Mouse (Mus musculus) stomach, postnatal 0 days (tissue): ENCODE measurements around the gene Ino80b. TPM values are rescaled to one million over a fixed set of nuclear protein-coding genes. Genes with fewer than 3 reads are reported as not detected.

ENCODE experiments used
- ATAC-seq: fragments of 200-750 bp; cut with Nextera tagmentation; 2 replicates; pipeline ENCODE4 v1.8.0; 2017; ENCODE audit not compliant: low FRiP score, low TSS enrichment
- DNase-seq: peaks from one replicate; pipeline ENCODE4 v3.0.0-alpha.2; 2016; ENCODE audit warnings: low spot score
- H3K27ac ChIP-seq: fragments of 300-500 bp; sonication (generic); replicated peaks from 2 replicates; pipeline ENCODE4 v1.5.1; 2014; ENCODE audit warnings: mild to moderate bottlenecking, control low read depth
- H3K27me3 ChIP-seq: fragments of 300-500 bp; sonication (generic); 2 replicates; pipeline ENCODE4 v1.6.1; 2014; ENCODE audit warnings: low read length; ENCODE audit not compliant: control insufficient read depth, insufficient read depth
- H3K36me3 ChIP-seq: fragments of 300-500 bp; sonication (generic); 2 replicates; pipeline ENCODE4 v1.6.1; 2014; ENCODE audit warnings: low read length, mixed read lengths; ENCODE audit not compliant: control insufficient read depth, insufficient read depth
- H3K4me1 ChIP-seq: fragments of 300-500 bp; sonication (generic); replicated peaks from 2 replicates; pipeline ENCODE4 v1.6.1; 2014; ENCODE audit warnings: antibody characterized with exemption; ENCODE audit not compliant: control insufficient read depth, insufficient read depth
- H3K4me2 ChIP-seq: fragments of 300-500 bp; sonication (generic); replicated peaks from 2 replicates; pipeline ENCODE4 v1.6.1; 2014; ENCODE audit warnings: low read depth, mild to moderate bottlenecking, control low read depth, moderate library complexity
- H3K4me3 ChIP-seq: fragments of 300-500 bp; sonication (generic); 2 replicates; pipeline ENCODE4 v1.5.1; 2014; ENCODE audit warnings: low read depth, low read length, control low read depth
- H3K9ac ChIP-seq: fragments of 300-500 bp; sonication (generic); 2 replicates; pipeline ENCODE4 v1.6.1; 2014; ENCODE audit warnings: mild to moderate bottlenecking, low read length, control low read depth, mixed read lengths
- H3K9me3 ChIP-seq: fragments of 300-500 bp; sonication (generic); 2 replicates; pipeline ENCODE4 v1.6.1; 2016; ENCODE audit warnings: low read length; ENCODE audit not compliant: control insufficient read depth
- CTCF ChIP-seq: IDR thresholded peaks from 2 replicates; pipeline ENCODE4 v1.5.1; 2016; ENCODE audit warnings: antibody characterized with exemption, low read depth, mild to moderate bottlenecking, moderate library complexity
- EP300 ChIP-seq: optimal IDR thresholded peaks from 2 replicates; pipeline ENCODE3; 2016; ENCODE audit warnings: antibody characterized with exemption
- WGBS: fragments of 180-500 bp; shearing (Covaris S2); extraction: QIAGEN DNeasy Blood & Tissue Kit; methylation state at CpG from one replicate; pipeline ENCODE4 v1.1.7; 2014; 5-methylcytosine and 5-hydroxymethylcytosine counted together
- polyA plus RNA-seq: library from polyadenylated mRNA; unstranded; fragments of >200 nt; fragmentation: Nextera tagmentation; extraction: Ambion mirVana; gene quantifications from 2 replicates; pipeline ENCODE4 v1.2.1, GENCODE M21; 2015

Ino80b gene
- polyA plus RNA-seq, 1 experiment from 2014 or later = 7.7 TPM

GRCm38 (mm10) chr6:83138056-83138455 lies 12.8 kb upstream of the Ino80b start:
- H3K36me3 ChIP-seq = no peaks in the 10 kb centered on the region
- H3K27me3 ChIP-seq = no peaks in the 10 kb centered on the region
- peak overlapping the region; percentile 89 for H3K4me2 ChIP-seq
- H3K9me3 ChIP-seq = no peaks in the 10 kb centered on the region
- H3K27ac ChIP-seq = peak overlapping the region; percentile 99
- ATAC-seq = peak; percentile 10; the same call in 1 of the 2 replicates
- H3K9ac ChIP-seq = peak overlapping the region; percentile 89
- no peak for DNase-seq
- H3K4me3 ChIP-seq = peak overlapping the region; percentile 57
- 7% methylated on average over 11 of the region's 11 CpGs for WGBS
- H3K4me1 ChIP-seq = peaks cover 6% of the 10 kb centered on the region
- TF ChIP-seq CTCF (peak; percentile 41), EP300 (no peak)

- H3K27ac ChIP-seq = peak overlapping the region; percentile 99
- peak overlapping the region; percentile 89 for H3K4me2 ChIP-seq
- DNase-seq (peak; percentile 92), ATAC-seq (peak; percentile 73)
- peaks cover 6% of the 10 kb centered on the region for H3K4me1 ChIP-seq
- H3K36me3 ChIP-seq = no peaks in the 10 kb centered on the region
- H3K27me3 ChIP-seq = no peaks in the 10 kb centered on the region
- H3K4me3 ChIP-seq = peak overlapping the region; percentile 57
- peak overlapping the region; percentile 89 for H3K9ac ChIP-seq
- TF ChIP-seq EP300 (no peak), CTCF (peak; percentile 23)
- WGBS = 0% methylated on average over 12 of the region's 12 CpGs
- no peaks in the 10 kb centered on the region for H3K9me3 ChIP-seq
Observed at GRCm38 (mm10) chr6:83137576-83137950, 12.3 kb upstream of the Ino80b start.

GRCm38 (mm10) chr6:83136881-83137575 lies 11.8 kb upstream of the Ino80b start:
- TF ChIP-seq EP300 (no peak), CTCF (no peak)
- H3K9me3 ChIP-seq = no peaks in the 10 kb centered on the region
- DNase-seq = peak; percentile 86
- H3K27me3 ChIP-seq = no peaks in the 10 kb centered on the region
- H3K36me3 ChIP-seq = no peaks in the 10 kb centered on the region
- H3K4me1 ChIP-seq = peaks cover 2% of the 10 kb centered on the region
- H3K27ac ChIP-seq = peak overlapping the region; percentile 99
- peak overlapping the region; percentile 89 for H3K9ac ChIP-seq
- peak; percentile 76 for ATAC-seq
- WGBS = under 1% methylated on average over 23 of the region's 26 CpGs
- H3K4me2 ChIP-seq = peak overlapping the region; percentile 89
- peak overlapping the region; percentile 57 for H3K4me3 ChIP-seq

- ATAC-seq = peak; percentile 26; the same call in 1 of the 2 replicates
- peaks cover 2% of the 10 kb centered on the region for H3K4me1 ChIP-seq
- H3K9ac ChIP-seq = peak overlapping the region; percentile 89
- H3K27me3 ChIP-seq = no peaks in the 10 kb centered on the region
- no peaks in the 10 kb centered on the region for H3K9me3 ChIP-seq
- TF ChIP-seq EP300 = no peak
- no peak for TF ChIP-seq CTCF
- 23% methylated on average over 5 of the region's 5 CpGs for WGBS
- no peaks in the 10 kb centered on the region for H3K36me3 ChIP-seq
- peak; percentile 37 for DNase-seq
- peak overlapping the region; percentile 99 for H3K27ac ChIP-seq
- peak overlapping the region; percentile 89 for H3K4me2 ChIP-seq
- H3K4me3 ChIP-seq = peak overlapping the region; percentile 57
Observed at GRCm38 (mm10) chr6:83136291-83136880, 11.2 kb upstream of the Ino80b start.

GRCm38 (mm10) chr6:83135571-83136161 lies 10.4 kb upstream of the Ino80b start:
- H3K4me3 ChIP-seq = peak overlapping the region; percentile 57
- WGBS = 5% methylated on average over 36 of the region's 37 CpGs
- ATAC-seq (0 out of 2 replicates have a peak, but pooled peaks have one; percentile 8), DNase-seq (peak; percentile 80)
- H3K27me3 ChIP-seq = no peaks in the 10 kb centered on the region
- H3K4me1 ChIP-seq = peaks cover 2% of the 10 kb centered on the region
- H3K36me3 ChIP-seq = no peaks in the 10 kb centered on the region
- H3K9ac ChIP-seq = peak overlapping the region; percentile 89
- H3K9me3 ChIP-seq = no peaks in the 10 kb centered on the region
- peak overlapping the region; percentile 89 for H3K4me2 ChIP-seq
- TF ChIP-seq CTCF (no peak), EP300 (no peak)
- H3K27ac ChIP-seq = peak overlapping the region; percentile 99
